Mouse (Mus musculus) forebrain, embryonic 15.5 days (tissue): ENCODE results near the gene Isg20l2. TPM values are rescaled to one million over a fixed set of nuclear protein-coding genes. Genes with fewer than 3 reads are reported as not detected.
"Not testable (repeated sequence)": the region's sequence is repeated elsewhere in the genome, so short reads cannot be mapped to it uniquely, and the experiment has no call there.

Experiments
- ATAC-seq: fragments of 200-750 bp; cut with Nextera tagmentation; replicated peaks from 2 replicates; pipeline ENCODE4 v1.8.0; 2017; ENCODE audit warnings: mild to moderate bottlenecking, moderate TSS enrichment, moderate library complexity
- H3K27ac ChIP-seq: fragments of 300-500 bp; sonication (generic); replicated peaks from 2 replicates; pipeline ENCODE4 v1.5.1; 2015; ENCODE audit warnings: mild to moderate bottlenecking, inconsistent platforms
- H3K27me3 ChIP-seq: fragments of 300-500 bp; sonication (generic); 2 replicates; pipeline ENCODE4 v1.6.1; 2015; ENCODE audit warnings: inconsistent platforms
- H3K36me3 ChIP-seq: fragments of 300-500 bp; sonication (generic); 2 replicates; pipeline ENCODE4 v1.6.1; 2015; ENCODE audit warnings: mild to moderate bottlenecking, inconsistent platforms
- H3K4me1 ChIP-seq: fragments of 300-500 bp; sonication (generic); 2 replicates; pipeline ENCODE4 v1.6.1; 2015; ENCODE audit warnings: inconsistent platforms
- H3K4me2 ChIP-seq: fragments of 300-500 bp; sonication (generic); replicated peaks from 2 replicates; pipeline ENCODE4 v1.6.1; 2015; ENCODE audit warnings: mild to moderate bottlenecking, inconsistent platforms
- H3K4me3 ChIP-seq: fragments of 300-500 bp; sonication (generic); 2 replicates; pipeline ENCODE4 v1.5.1; 2015; ENCODE audit warnings: mild to moderate bottlenecking, inconsistent platforms
- H3K9ac ChIP-seq: fragments of 300-500 bp; sonication (generic); replicated peaks from 2 replicates; pipeline ENCODE4 v1.6.1; 2015; ENCODE audit warnings: mild to moderate bottlenecking, inconsistent platforms
- H3K9me3 ChIP-seq: fragments of 300-500 bp; sonication (generic); 2 replicates; pipeline ENCODE4 v1.6.1; 2016; ENCODE audit warnings: inconsistent platforms
- WGBS: fragments of 180-500 bp; shearing (Covaris S2); methylation state at CpG from one replicate; pipeline ENCODE4 v1.1.7; 2015; ENCODE audit warnings: mixed read lengths; 5-methylcytosine and 5-hydroxymethylcytosine counted together
- polyA plus RNA-seq: library from polyadenylated mRNA; unstranded; fragments of >200 nt; fragmentation: Nextera tagmentation; extraction: Ambion mirVana; gene quantifications from 2 replicates; pipeline ENCODE4 v1.2.1, GENCODE M21; 2015

Gene Isg20l2
- polyA plus RNA-seq, 1 experiment from 2014 or later: 50.0 TPM

DNA sequence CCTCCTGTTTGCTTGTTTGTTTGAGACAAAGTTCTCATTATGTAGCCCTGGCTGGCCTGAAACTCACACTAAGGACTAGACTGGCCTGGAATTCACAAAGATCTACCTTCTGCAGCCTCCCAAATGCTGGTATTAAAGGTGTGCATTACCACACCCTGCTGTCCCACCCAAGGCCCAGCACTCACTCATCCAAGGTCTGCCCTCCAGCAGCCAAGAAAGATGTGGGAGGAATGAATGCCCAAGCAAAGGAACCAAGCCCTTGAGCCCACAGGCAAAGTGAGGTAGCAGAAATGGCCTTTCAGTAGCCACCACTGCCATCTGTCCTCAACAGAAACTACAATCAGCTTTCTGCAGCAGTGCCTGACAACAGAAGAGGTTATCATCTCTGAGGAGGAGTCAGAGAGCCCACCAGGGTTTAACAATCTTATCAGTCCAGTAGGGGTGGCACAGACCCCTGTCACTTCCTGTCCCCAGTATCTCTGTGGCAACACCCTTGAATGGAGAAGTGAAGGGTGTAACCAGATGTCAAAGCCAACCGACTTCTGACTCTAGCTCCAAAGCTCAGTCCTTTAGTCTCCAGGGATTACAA, 29.0 kb upstream of the Isg20l2 start:
- no peak overlapping the region for H3K9ac ChIP-seq
- H3K4me1 ChIP-seq: no peaks in the 10 kb centered on the region
- no peak for ATAC-seq
- H3K27me3 ChIP-seq: no peaks in the 10 kb centered on the region
- 78% methylated on average over 1 of the region's 1 CpGs for WGBS
- H3K9me3 ChIP-seq: no peaks in the 10 kb centered on the region
- H3K27ac ChIP-seq: no peak overlapping the region
- H3K4me3 ChIP-seq: no peak overlapping the region
- H3K4me2 ChIP-seq: no peak overlapping the region
- H3K36me3 ChIP-seq: no peaks in the 10 kb centered on the region

DNA sequence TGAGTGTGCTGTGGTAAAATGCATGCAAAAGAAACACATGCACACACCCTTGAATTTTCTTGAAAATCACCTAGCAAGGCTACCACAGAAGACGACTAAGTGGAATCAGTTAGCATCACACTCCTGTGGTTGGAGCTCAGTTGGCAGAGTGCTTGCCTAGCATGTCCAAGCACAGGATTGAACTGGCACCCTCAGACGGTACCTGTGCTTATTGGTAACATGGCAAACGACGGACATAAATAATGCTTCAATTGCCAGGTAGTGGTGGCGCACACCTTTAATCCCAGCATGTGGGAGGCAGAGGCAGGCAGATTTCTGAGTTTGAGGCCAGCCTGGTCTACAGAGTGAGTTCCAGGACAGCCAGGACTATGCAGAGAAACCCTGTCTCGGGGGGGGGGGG, 28.2 kb upstream of the Isg20l2 start:
- H3K9me3 ChIP-seq: not testable (repeated sequence)
- 91% methylated on average over 5 of the region's 6 CpGs for WGBS

GRCm38 (mm10) chr3:87903821-87904220, 26.3 kb upstream of the Isg20l2 start:
- Histone ChIP-seq H3K4me1 (peaks cover 19% of the 10 kb centered on the region), H3K27me3 (no peaks in the 10 kb centered on the region), H3K9ac (no peak overlapping the region), H3K36me3 (no peaks in the 10 kb centered on the region), H3K27ac (no peak overlapping the region), H3K4me3 (no peak overlapping the region), H3K4me2 (no peak overlapping the region), H3K9me3 (no peaks in the 10 kb centered on the region)
- no peak for ATAC-seq
- 51% methylated on average over 5 of the region's 5 CpGs for WGBS

More for the DNA sequence above, 28.2 kb upstream of the Isg20l2 start:
- H3K27ac ChIP-seq, H3K4me3 ChIP-seq, H3K9ac ChIP-seq, H3K4me2 ChIP-seq, H3K36me3 ChIP-seq, ATAC-seq, H3K27me3 ChIP-seq, H3K4me1 ChIP-seq: not testable (repeated sequence)

DNA sequence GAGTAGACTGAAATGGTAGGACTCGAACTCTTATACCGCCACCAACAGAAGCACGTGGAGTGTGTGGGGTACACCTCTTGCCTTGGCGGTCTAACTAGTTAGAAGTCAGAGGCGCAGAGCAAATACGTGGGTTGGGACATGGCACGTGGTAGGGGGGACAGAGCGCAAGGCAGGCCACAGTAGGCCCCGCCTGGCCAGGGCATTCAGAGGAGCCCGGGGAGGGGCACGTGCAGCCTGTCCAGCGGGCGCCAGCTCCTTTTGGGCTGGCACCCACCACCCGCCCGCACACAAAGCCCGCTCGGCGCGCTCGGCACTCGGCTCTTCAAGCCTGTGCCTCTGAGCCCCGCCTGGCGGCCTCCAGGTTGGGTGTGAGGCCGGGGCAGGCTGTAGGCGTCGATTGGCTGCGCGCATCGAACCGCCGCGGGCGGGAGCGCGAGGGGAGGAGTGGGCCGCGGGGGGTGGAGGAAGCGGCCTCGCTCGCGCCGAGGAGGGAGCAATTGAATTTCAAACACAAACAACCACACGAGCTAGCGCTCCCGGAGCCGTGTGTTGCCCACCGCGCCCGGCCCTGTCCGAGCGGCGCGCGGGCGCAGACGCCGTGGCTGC, 24.1 kb upstream of the Isg20l2 start, which contains the start of gene Hdgf:
Gene Hdgf, plus strand, starts transcription at position 442 of the 606 bp plus-strand sequence.
- Histone ChIP-seq H3K36me3 (no peaks in the 10 kb centered on the region), H3K9ac (peak within 1 kb of the TSS; percentile 96), H3K27ac (peak within 1 kb of the TSS; percentile 97), H3K4me2 (peak within 1 kb of the TSS; percentile 89), H3K9me3 (no peaks in the 10 kb centered on the region), H3K27me3 (no peaks in the 10 kb centered on the region), H3K4me1 (peaks cover 39% of the 10 kb centered on the region), H3K4me3 (peak within 1 kb of the TSS; percentile 99)
- peak; percentile 97 for ATAC-seq
- WGBS: under 1% methylated on average over 57 of the region's 57 CpGs

GRCm38 (mm10) chr3:87906601-87906980, 23.5 kb upstream of the Isg20l2 start:
- Histone ChIP-seq H3K4me2 (peak overlapping the region; percentile 89), H3K27me3 (no peaks in the 10 kb centered on the region), H3K4me3 (peak overlapping the region; percentile 99), H3K4me1 (peaks cover 42% of the 10 kb centered on the region), H3K9me3 (no peaks in the 10 kb centered on the region), H3K27ac (peak overlapping the region; percentile 97), H3K36me3 (no peaks in the 10 kb centered on the region), H3K9ac (peak overlapping the region; percentile 96)
- under 1% methylated on average over 27 of the region's 47 CpGs for WGBS
- peak; percentile 42; the same call in 1 of the 2 replicates for ATAC-seq

DNA sequence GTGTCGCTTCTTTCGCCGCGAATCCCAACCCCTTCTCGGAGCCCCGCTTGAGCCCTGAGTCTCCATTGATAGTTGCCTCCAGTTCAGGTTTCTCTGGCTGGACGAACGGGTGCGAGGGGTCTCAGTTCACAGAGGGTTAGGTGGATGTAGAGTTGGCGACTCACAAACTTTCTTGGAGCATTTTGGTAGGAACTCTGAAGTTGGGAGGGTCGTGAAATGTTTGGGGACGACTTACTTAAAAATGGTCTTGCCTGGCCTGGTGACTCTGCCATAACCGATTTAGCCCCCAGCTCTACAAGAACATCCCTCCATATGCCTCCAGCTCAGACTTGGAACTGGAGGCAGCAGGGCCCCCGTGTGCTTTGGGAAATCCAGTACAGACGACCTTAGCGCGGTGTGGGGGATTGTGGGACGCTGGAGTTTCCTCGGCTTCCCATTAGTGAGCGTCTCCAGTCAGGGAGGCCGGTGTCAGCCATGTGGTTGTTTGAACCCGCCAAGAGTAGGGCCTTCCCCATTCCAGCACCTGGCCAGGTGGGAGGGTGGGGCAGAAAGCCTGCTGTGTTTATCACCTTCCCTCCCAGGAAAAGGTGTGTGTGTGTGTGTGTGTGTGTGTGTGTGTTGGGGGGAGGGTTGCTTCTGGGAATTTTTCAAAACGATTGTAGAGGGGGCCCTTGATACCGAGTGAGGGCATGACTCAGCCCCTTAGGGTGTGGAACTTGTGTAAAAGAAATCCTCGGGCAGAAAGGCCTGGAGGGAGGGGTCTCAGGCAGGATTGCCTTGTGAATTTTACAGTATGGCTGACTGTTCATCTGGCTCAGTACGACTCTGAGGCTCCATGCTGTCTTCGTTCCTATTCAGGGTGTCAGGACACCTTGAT, 22.9 kb upstream of the Isg20l2 start:
- H3K4me3 ChIP-seq: peak overlapping the region; percentile 99
- 0% methylated on average over 27 of the region's 27 CpGs for WGBS
- no peak for ATAC-seq

GRCm38 (mm10) chr3:87907906-87908305, 22.2 kb upstream of the Isg20l2 start:
- no peaks in the 10 kb centered on the region for H3K36me3 ChIP-seq
- peak overlapping the region; percentile 97; the same call in 1 of the 2 replicates for H3K27ac ChIP-seq
- peak overlapping the region; percentile 96 for H3K9ac ChIP-seq
- peak overlapping the region; percentile 89 for H3K4me2 ChIP-seq
- H3K27me3 ChIP-seq: no peaks in the 10 kb centered on the region
- peaks cover 42% of the 10 kb centered on the region for H3K4me1 ChIP-seq
- H3K4me3 ChIP-seq: peak overlapping the region; percentile 99
- ATAC-seq: no peak
- no peaks in the 10 kb centered on the region for H3K9me3 ChIP-seq
- WGBS: 10% methylated on average over 1 of the region's 1 CpGs

More for the DNA sequence above, 22.9 kb upstream of the Isg20l2 start:
- no peaks in the 10 kb centered on the region for H3K36me3 ChIP-seq
- H3K9me3 ChIP-seq: no peaks in the 10 kb centered on the region
- no peaks in the 10 kb centered on the region for H3K27me3 ChIP-seq
- H3K9ac ChIP-seq: peak overlapping the region; percentile 96
- H3K4me2 ChIP-seq: peak overlapping the region; percentile 89
- H3K27ac ChIP-seq: peak overlapping the region; percentile 97
- peaks cover 42% of the 10 kb centered on the region for H3K4me1 ChIP-seq

DNA sequence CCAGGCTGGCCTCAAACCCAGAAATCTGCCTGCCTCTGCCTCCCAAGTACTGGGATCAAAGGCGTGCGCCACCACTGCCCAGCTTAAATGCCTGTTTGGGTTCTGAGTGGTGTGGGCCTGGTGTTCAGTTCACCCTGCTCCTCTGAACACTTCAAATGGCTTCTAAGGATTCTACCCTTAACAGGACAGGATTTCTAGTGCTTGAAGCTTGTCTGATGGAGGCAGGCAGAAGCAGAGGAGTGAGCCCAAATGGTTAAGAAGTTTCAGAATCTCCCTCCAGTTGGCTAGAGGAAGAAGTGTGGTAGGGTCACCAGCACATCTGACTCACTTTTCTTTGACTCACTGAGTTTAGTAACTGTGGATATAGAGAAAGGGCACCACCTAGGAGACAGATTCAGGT, 20.7 kb upstream of the Isg20l2 start:
- H3K36me3 ChIP-seq: peaks cover 12% of the 10 kb centered on the region
- no peaks in the 10 kb centered on the region for H3K9me3 ChIP-seq
- H3K9ac ChIP-seq: no peak overlapping the region
- 95% methylated on average over 2 of the region's 2 CpGs for WGBS
- peaks cover 42% of the 10 kb centered on the region for H3K4me1 ChIP-seq
- H3K27ac ChIP-seq: 0 out of 2 replicates have a peak overlapping the region, but pooled peaks have one; percentile 67
- H3K4me3 ChIP-seq: no peak overlapping the region
- no peaks in the 10 kb centered on the region for H3K27me3 ChIP-seq
- no peak for ATAC-seq
- H3K4me2 ChIP-seq: no peak overlapping the region

GRCm38 (mm10) chr3:87909874-87910273, 20.2 kb upstream of the Isg20l2 start:
- Histone ChIP-seq H3K27me3 (no peaks in the 10 kb centered on the region), H3K4me1 (peaks cover 42% of the 10 kb centered on the region), H3K9me3 (no peaks in the 10 kb centered on the region), H3K36me3 (peaks cover 17% of the 10 kb centered on the region), H3K4me3 (peak overlapping the region; percentile 39; the same call in 1 of the 2 replicates), H3K27ac (peak overlapping the region; percentile 67), H3K4me2 (peak overlapping the region; percentile 47; the same call in 1 of the 2 replicates), H3K9ac (no peak overlapping the region)
- no peak for ATAC-seq
- 8% methylated on average over 4 of the region's 4 CpGs for WGBS

- H3K4me1 ChIP-seq: peaks cover 42% of the 10 kb centered on the region
- ATAC-seq: no peak
- H3K4me3 ChIP-seq: peak overlapping the region; percentile 39
- H3K27me3 ChIP-seq: no peaks in the 10 kb centered on the region
- peaks cover 24% of the 10 kb centered on the region for H3K36me3 ChIP-seq
- WGBS: 2% methylated on average over 12 of the region's 12 CpGs
- no peaks in the 10 kb centered on the region for H3K9me3 ChIP-seq
- 0 out of 2 replicates have a peak overlapping the region, but pooled peaks have one; percentile 13 for H3K9ac ChIP-seq
- H3K4me2 ChIP-seq: peak overlapping the region; percentile 47
- H3K27ac ChIP-seq: peak overlapping the region; percentile 67
Observed at GRCm38 (mm10) chr3:87910573-87911141, 19.5 kb upstream of the Isg20l2 start.

DNA sequence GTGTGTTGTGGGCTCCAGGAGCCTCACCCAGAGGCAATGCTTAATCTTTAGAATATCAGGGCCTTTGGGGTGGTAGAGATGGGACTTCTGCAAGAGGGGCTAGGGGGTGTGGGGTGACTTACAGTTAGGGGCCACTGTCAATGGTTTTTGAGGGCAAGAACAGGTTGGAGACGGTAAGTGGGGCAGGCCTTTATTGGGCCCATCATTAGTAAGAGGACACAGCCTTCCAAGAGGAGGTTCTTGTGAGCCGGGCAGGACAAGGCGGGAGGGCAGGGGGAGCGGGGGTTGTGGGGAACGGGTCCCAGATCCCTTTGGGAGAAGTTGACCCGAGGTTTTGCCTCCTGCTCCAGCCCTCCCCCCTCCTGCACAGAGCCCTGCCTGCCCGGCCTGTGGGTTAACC, 16.6 kb upstream of the Isg20l2 start:
- Histone ChIP-seq H3K9ac (no peak overlapping the region), H3K4me1 (peaks cover 27% of the 10 kb centered on the region), H3K27me3 (no peaks in the 10 kb centered on the region), H3K36me3 (peaks cover 36% of the 10 kb centered on the region), H3K4me2 (no peak overlapping the region), H3K27ac (no peak overlapping the region), H3K4me3 (no peak overlapping the region), H3K9me3 (no peaks in the 10 kb centered on the region)
- ATAC-seq: no peak
- 83% methylated on average over 7 of the region's 7 CpGs for WGBS
